Mouse (Mus musculus) heart, postnatal 0 days (tissue): ENCODE data around the gene Olfr247. TPM values are rescaled to one million over a fixed set of nuclear protein-coding genes. Genes with fewer than 3 reads are reported as not detected.

Experiments
- ATAC-seq: fragments of 200-750 bp; cut with Nextera tagmentation; 2 replicates; pipeline ENCODE4 v1.8.0; 2017; ENCODE audit warnings: low read depth, moderate number of reproducible peaks, moderate library complexity; ENCODE audit not compliant: insufficient read depth
- DNase-seq: peaks from one replicate; pipeline ENCODE4 v3.0.0-alpha.2; 2016; ENCODE audit warnings: low spot score
- H3K27ac ChIP-seq: fragments of 300-500 bp; sonication (generic); 2 replicates; pipeline ENCODE4 v1.5.1; 2014; ENCODE audit warnings: low read depth, mild to moderate bottlenecking
- H3K27me3 ChIP-seq: fragments of 300-500 bp; sonication (generic); 2 replicates; pipeline ENCODE4 v1.6.1; 2014; ENCODE audit warnings: low read length, mixed read lengths; ENCODE audit not compliant: control insufficient read depth, insufficient read depth
- H3K36me3 ChIP-seq: fragments of 300-500 bp; sonication (generic); replicated peaks from 2 replicates; pipeline ENCODE4 v1.6.1; 2014; ENCODE audit warnings: low read length, mixed read lengths; ENCODE audit not compliant: control insufficient read depth, insufficient read depth
- H3K4me1 ChIP-seq: fragments of 300-500 bp; sonication (generic); 2 replicates; pipeline ENCODE4 v1.6.1; 2014; ENCODE audit warnings: antibody characterized with exemption; ENCODE audit not compliant: control insufficient read depth, insufficient read depth
- H3K4me2 ChIP-seq: fragments of 300-500 bp; sonication (generic); 2 replicates; pipeline ENCODE4 v1.6.1; 2014; ENCODE audit warnings: low read depth, mild to moderate bottlenecking, low read length, moderate library complexity
- H3K4me3 ChIP-seq: fragments of 300-500 bp; sonication (generic); 2 replicates; pipeline ENCODE4 v1.5.1; 2014; ENCODE audit warnings: low read depth, low read length
- H3K9ac ChIP-seq: fragments of 300-500 bp; sonication (generic); replicated peaks from 2 replicates; pipeline ENCODE4 v1.6.1; 2014; ENCODE audit warnings: low read depth, low read length, mixed read lengths
- H3K9me3 ChIP-seq: fragments of 300-500 bp; sonication (generic); replicated peaks from 2 replicates; pipeline ENCODE4 v1.6.1; 2016; ENCODE audit warnings: low read length; ENCODE audit not compliant: control insufficient read depth
- CTCF ChIP-seq: IDR thresholded peaks from 2 replicates; pipeline ENCODE4 v1.5.1; 2016; ENCODE audit warnings: antibody characterized with exemption, control low read depth, low read depth
- EP300 ChIP-seq: IDR thresholded peaks from 2 replicates; pipeline ENCODE4 v1.6.1; 2016; ENCODE audit warnings: antibody characterized with exemption, low read depth
- WGBS: fragments of 180-500 bp; shearing (Covaris S2); extraction: QIAGEN DNeasy Blood & Tissue Kit; methylation state at CpG from one replicate; pipeline ENCODE4 v1.1.7; 2014; 5-methylcytosine and 5-hydroxymethylcytosine counted together
- polyA plus RNA-seq: library from polyadenylated mRNA; unstranded; fragments of >200 nt; fragmentation: Nextera tagmentation; extraction: Ambion mirVana; gene quantifications from 2 replicates; pipeline ENCODE4 v1.2.1, GENCODE M21; 2015
- total RNA-seq: library from RNA; depleted of rRNA; stranded (reverse); fragments of >200 nt; gene quantifications from 2 replicates; pipeline ENCODE4 v1.2.3, GENCODE M21; 2014; ENCODE audit warnings: low replicate concordance; rRNA removed

The Olfr247 gene
- total and polyA plus RNA-seq, 2 experiments from 2014 or later, result not detected

GRCm38 (mm10) chr10:129949000-129949399 lies 26.9 kb downstream of the Olfr247 start, which contains the start of gene Olfr818:
Gene Olfr818, minus strand, starts transcription at chr10:129949100.
- no peak for ATAC-seq
- TF ChIP-seq EP300, result no peak
- TF ChIP-seq CTCF, result no peak
- Histone ChIP-seq H3K27ac (no peak within 1 kb of the TSS), H3K36me3 (no peaks in the 10 kb centered on the region), H3K4me3 (no peak within 1 kb of the TSS), H3K4me1 (no peaks in the 10 kb centered on the region), H3K9ac (no peak within 1 kb of the TSS), H3K9me3 (no peaks in the 10 kb centered on the region), H3K4me2 (no peak within 1 kb of the TSS), H3K27me3 (no peaks in the 10 kb centered on the region)
- 83% methylated on average over 2 of the region's 2 CpGs for WGBS
- DNase-seq, result no peak

Other genes with a start within 250 kb of the Olfr247 start
- not detected in 2 replicates for gene Olfr805, start 246.8 kb downstream of the Olfr247 start, total RNA-seq
- not detected in 2 replicates for gene Olfr805, start 246.8 kb downstream of the Olfr247 start, polyA plus RNA-seq
- not detected in 2 replicates for gene Olfr806, start 234.2 kb downstream of the Olfr247 start, total RNA-seq
- not detected in 2 replicates for gene Olfr806, start 234.2 kb downstream of the Olfr247 start, polyA plus RNA-seq
- not detected in 2 replicates for gene Olfr807, start 218.3 kb downstream of the Olfr247 start, total RNA-seq
- not detected in 2 replicates for gene Olfr807, start 218.3 kb downstream of the Olfr247 start, polyA plus RNA-seq
- not detected in 2 replicates for gene Olfr808, start 210.7 kb downstream of the Olfr247 start, total RNA-seq
- gene Olfr808, start 210.7 kb downstream of the Olfr247 start, polyA plus RNA-seq, result not detected in 2 replicates
- gene Olfr809, start 201.5 kb downstream of the Olfr247 start, total RNA-seq, result not detected in 2 replicates
- not detected in 2 replicates for gene Olfr809, start 201.5 kb downstream of the Olfr247 start, polyA plus RNA-seq
- gene Olfr810, start 181.2 kb downstream of the Olfr247 start, total RNA-seq, result not detected in 2 replicates
- gene Olfr810, start 181.2 kb downstream of the Olfr247 start, polyA plus RNA-seq, result not detected in 2 replicates
- gene Olfr811, start 171.7 kb downstream of the Olfr247 start, total RNA-seq, result not detected in 2 replicates
- gene Olfr811, start 171.7 kb downstream of the Olfr247 start, polyA plus RNA-seq, result not detected in 2 replicates
- not detected in 2 replicates for gene Olfr812, start 130.0 kb downstream of the Olfr247 start, total RNA-seq
- gene Olfr812, start 130.0 kb downstream of the Olfr247 start, polyA plus RNA-seq, result not detected in 2 replicates
- not detected in 2 replicates for gene Olfr813, start 120.8 kb downstream of the Olfr247 start, total RNA-seq
- not detected in 2 replicates for gene Olfr813, start 120.8 kb downstream of the Olfr247 start, polyA plus RNA-seq
- gene Olfr814, start 96.3 kb downstream of the Olfr247 start, total RNA-seq, result not detected in 2 replicates
- gene Olfr814, start 96.3 kb downstream of the Olfr247 start, polyA plus RNA-seq, result not detected in 2 replicates
- not detected in 2 replicates for gene Olfr815, start 70.3 kb downstream of the Olfr247 start, total RNA-seq
- not detected in 2 replicates for gene Olfr815, start 70.3 kb downstream of the Olfr247 start, polyA plus RNA-seq
- not detected in 2 replicates for gene Olfr816, start 60.5 kb downstream of the Olfr247 start, total RNA-seq
- not detected in 2 replicates for gene Olfr816, start 60.5 kb downstream of the Olfr247 start, polyA plus RNA-seq
- not detected in 2 replicates for gene Olfr818, start 27.0 kb downstream of the Olfr247 start, total RNA-seq
- gene Olfr818, start 27.0 kb downstream of the Olfr247 start, polyA plus RNA-seq, result not detected in 2 replicates
- not detected in 2 replicates for gene Olfr819, start 8.9 kb downstream of the Olfr247 start, total RNA-seq
- gene Olfr819, start 8.9 kb downstream of the Olfr247 start, polyA plus RNA-seq, result not detected in 2 replicates
- gene Gm10310, start 8.9 kb upstream of the Olfr247 start, total RNA-seq, result not detected in 2 replicates
- gene Gm10310, start 8.9 kb upstream of the Olfr247 start, polyA plus RNA-seq, result not detected in 2 replicates
- not detected in 2 replicates for gene Olfr820, start 36.5 kb upstream of the Olfr247 start, total RNA-seq
- gene Olfr820, start 36.5 kb upstream of the Olfr247 start, polyA plus RNA-seq, result not detected in 2 replicates
- not detected in 2 replicates for gene Olfr821, start 54.2 kb upstream of the Olfr247 start, total RNA-seq
- not detected in 2 replicates for gene Olfr821, start 54.2 kb upstream of the Olfr247 start, polyA plus RNA-seq
- not detected in 2 replicates for gene Olfr822, start 95.1 kb upstream of the Olfr247 start, total RNA-seq
- not detected in 2 replicates for gene Olfr822, start 95.1 kb upstream of the Olfr247 start, polyA plus RNA-seq
- gene Olfr823, start 139.2 kb upstream of the Olfr247 start, total RNA-seq, result not detected in 2 replicates
- gene Olfr823, start 139.2 kb upstream of the Olfr247 start, polyA plus RNA-seq, result not detected in 2 replicates
- not detected in 2 replicates for gene Olfr824, start 153.9 kb upstream of the Olfr247 start, total RNA-seq
- gene Olfr824, start 153.9 kb upstream of the Olfr247 start, polyA plus RNA-seq, result not detected in 2 replicates
- not detected in 2 replicates for gene Olfr825, start 190.6 kb upstream of the Olfr247 start, total RNA-seq
- not detected in 2 replicates for gene Olfr825, start 190.6 kb upstream of the Olfr247 start, polyA plus RNA-seq
- not detected in 2 replicates for gene Olfr826, start 208.0 kb upstream of the Olfr247 start, total RNA-seq
- not detected in 2 replicates for gene Olfr826, start 208.0 kb upstream of the Olfr247 start, polyA plus RNA-seq
- not detected in 2 replicates for gene Olfr827, start 238.3 kb upstream of the Olfr247 start, total RNA-seq
- gene Olfr827, start 238.3 kb upstream of the Olfr247 start, polyA plus RNA-seq, result not detected in 2 replicates